Mouse (Mus musculus) limb, embryonic 11.5 days (tissue): Measurements from ENCODE around the gene Spns2. TPM values are rescaled to one million over a fixed set of nuclear protein-coding genes. Genes with fewer than 3 reads are reported as not detected.

ENCODE experiments used
- ATAC-seq: fragments of 200-750 bp; cut with Nextera tagmentation; 2 replicates; pipeline ENCODE4 v1.8.0; 2017; ENCODE audit warnings: low read depth; ENCODE audit not compliant: insufficient number of reproducible peaks, low FRiP score, low TSS enrichment
- DNase-seq: peaks from one replicate; pipeline ENCODE4 v3.0.0-alpha.2; 2015; ENCODE audit warnings: low spot score
- H3K27ac ChIP-seq: fragments of 300-500 bp; sonication (generic); replicated peaks from 2 replicates; pipeline ENCODE4 v1.5.1; 2014; ENCODE audit warnings: low read depth, mild to moderate bottlenecking, low read length
- H3K27me3 ChIP-seq: fragments of 300-500 bp; sonication (generic); 2 replicates; pipeline ENCODE4 v1.6.1; 2014; ENCODE audit warnings: mild to moderate bottlenecking, low read length, mixed read lengths; ENCODE audit not compliant: control insufficient read depth, insufficient read depth
- H3K36me3 ChIP-seq: fragments of 300-500 bp; sonication (generic); 2 replicates; pipeline ENCODE4 v1.6.1; 2014; ENCODE audit warnings: mild to moderate bottlenecking, low read length, moderate library complexity, mixed read lengths; ENCODE audit not compliant: control insufficient read depth, insufficient read depth
- H3K4me1 ChIP-seq: fragments of 300-500 bp; sonication (generic); 2 replicates; pipeline ENCODE4 v1.6.1; 2014; ENCODE audit warnings: low read length, mixed read lengths; ENCODE audit not compliant: control insufficient read depth, insufficient read depth
- H3K4me2 ChIP-seq: fragments of 300-500 bp; sonication (generic); 2 replicates; pipeline ENCODE4 v1.6.1; 2014; ENCODE audit warnings: low read depth, mild to moderate bottlenecking, moderate library complexity; ENCODE audit not compliant: severe bottlenecking
- H3K4me3 ChIP-seq: fragments of 300-500 bp; sonication (generic); 2 replicates; pipeline ENCODE4 v1.5.1; 2014; ENCODE audit warnings: low read depth, low read length
- H3K9ac ChIP-seq: fragments of 300-500 bp; sonication (generic); 2 replicates; pipeline ENCODE4 v1.6.1; 2014; ENCODE audit warnings: mild to moderate bottlenecking, low read length
- H3K9me3 ChIP-seq: fragments of 300-500 bp; sonication (generic); 2 replicates; pipeline ENCODE4 v1.6.1; 2016; ENCODE audit warnings: low read length; ENCODE audit not compliant: control insufficient read depth
- WGBS: fragments of 180-500 bp; shearing (Covaris S2); extraction: QIAGEN DNeasy Blood & Tissue Kit; methylation state at CpG from one replicate; pipeline ENCODE4 v1.1.7; 2014; 5-methylcytosine and 5-hydroxymethylcytosine counted together
- polyA plus RNA-seq: library from polyadenylated mRNA; unstranded; fragments of >200 nt; fragmentation: Nextera tagmentation; extraction: Ambion mirVana; gene quantifications from 2 replicates; pipeline ENCODE4 v1.2.1, GENCODE M21; 2014

The Spns2 gene
- polyA plus RNA-seq, 1 experiment from 2014 or later, result 2.1 TPM

DNA sequence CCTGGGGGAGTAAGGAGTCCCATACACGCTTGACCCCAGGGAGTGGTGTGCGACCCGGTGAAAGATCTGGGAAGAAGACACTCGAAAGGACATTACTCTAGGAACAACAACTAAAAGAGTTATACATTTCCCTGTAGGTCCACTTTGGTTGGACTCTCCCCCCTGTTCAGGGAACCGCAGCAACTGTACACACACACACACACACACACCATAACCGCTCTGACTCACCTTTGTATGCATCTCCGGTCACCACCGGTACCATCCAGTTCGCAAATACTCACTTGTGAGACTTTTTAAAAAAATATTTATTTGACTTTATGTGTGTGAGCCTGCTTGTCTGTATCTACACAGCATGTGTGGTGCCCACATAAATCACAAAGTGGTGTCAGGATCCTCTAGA is 77.8 kb downstream of the Spns2 start:
- no peaks in the 10 kb centered on the region for H3K36me3 ChIP-seq
- H3K4me3 ChIP-seq, result peak overlapping the region; percentile 70
- peaks cover 10% of the 10 kb centered on the region for H3K4me1 ChIP-seq
- ATAC-seq (0 out of 2 replicates have a peak, but pooled peaks have one; percentile 19), DNase-seq (no peak)
- peak overlapping the region; percentile 97 for H3K4me2 ChIP-seq
- no peak overlapping the region for H3K27ac ChIP-seq
- peaks cover 4% of the 10 kb centered on the region; the same call in 1 of the 2 replicates for H3K27me3 ChIP-seq
- WGBS, result 31% methylated on average over 9 of the region's 9 CpGs
- no peak overlapping the region for H3K9ac ChIP-seq
- no peaks in the 10 kb centered on the region for H3K9me3 ChIP-seq

DNA sequence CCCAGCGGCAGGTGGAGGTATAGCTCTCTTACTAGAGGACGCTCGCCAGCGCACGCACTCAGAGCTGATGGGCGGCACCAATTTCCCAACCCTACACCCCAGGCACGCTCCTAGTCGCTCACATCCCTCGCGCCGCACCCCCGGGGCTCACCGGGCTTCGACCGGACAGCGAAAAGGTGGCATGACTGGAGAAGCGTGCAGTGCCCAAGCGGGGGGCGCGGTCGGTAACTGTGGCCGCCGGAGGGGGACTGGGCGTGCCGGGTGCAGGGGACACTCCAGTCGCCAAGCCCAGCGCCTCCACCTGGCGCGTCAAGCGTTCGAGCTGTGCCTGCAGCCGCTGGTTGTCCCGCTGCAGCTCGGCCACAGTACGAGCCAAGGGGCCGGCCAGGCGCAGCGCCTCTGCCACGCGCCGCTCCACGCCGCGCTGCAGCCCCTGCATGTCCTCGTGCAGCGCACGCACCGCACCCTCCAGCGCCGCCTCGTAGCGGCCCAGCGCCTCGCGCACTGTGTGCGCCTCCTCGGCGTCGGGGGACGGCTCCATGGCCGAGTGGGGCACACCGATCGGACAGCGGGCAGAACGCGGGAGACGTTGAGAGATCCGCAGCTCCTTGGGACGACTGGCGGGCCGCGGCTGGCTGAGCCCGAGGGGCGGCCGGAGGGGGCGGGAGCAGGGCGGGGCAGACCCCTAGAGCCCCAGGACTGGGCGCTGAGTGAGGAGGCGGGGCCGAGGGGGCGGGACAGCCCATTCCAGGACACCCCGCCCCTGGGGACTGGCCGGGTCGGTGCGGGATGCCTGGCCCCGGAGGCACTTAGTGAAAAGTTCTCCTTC is 78.4 kb downstream of the Spns2 start, which contains the start of gene Smtnl2:
Gene Smtnl2, minus strand, starts transcription at position 621 of the 829 bp plus-strand sequence.
- peak; percentile 84 for ATAC-seq
- Histone ChIP-seq H3K4me3 (peak within 1 kb of the TSS; percentile 70), H3K36me3 (no peaks in the 10 kb centered on the region), H3K27ac (no peak within 1 kb of the TSS), H3K27me3 (peaks cover 4% of the 10 kb centered on the region; the same call in 1 of the 2 replicates), H3K9me3 (no peaks in the 10 kb centered on the region), H3K9ac (peak within 1 kb of the TSS; percentile 62), H3K4me2 (peak within 1 kb of the TSS; percentile 97), H3K4me1 (peaks cover 7% of the 10 kb centered on the region; the same call in 1 of the 2 replicates)
- WGBS, result under 1% methylated on average over 84 of the region's 86 CpGs
- DNase-seq, result peak; percentile 89

DNA sequence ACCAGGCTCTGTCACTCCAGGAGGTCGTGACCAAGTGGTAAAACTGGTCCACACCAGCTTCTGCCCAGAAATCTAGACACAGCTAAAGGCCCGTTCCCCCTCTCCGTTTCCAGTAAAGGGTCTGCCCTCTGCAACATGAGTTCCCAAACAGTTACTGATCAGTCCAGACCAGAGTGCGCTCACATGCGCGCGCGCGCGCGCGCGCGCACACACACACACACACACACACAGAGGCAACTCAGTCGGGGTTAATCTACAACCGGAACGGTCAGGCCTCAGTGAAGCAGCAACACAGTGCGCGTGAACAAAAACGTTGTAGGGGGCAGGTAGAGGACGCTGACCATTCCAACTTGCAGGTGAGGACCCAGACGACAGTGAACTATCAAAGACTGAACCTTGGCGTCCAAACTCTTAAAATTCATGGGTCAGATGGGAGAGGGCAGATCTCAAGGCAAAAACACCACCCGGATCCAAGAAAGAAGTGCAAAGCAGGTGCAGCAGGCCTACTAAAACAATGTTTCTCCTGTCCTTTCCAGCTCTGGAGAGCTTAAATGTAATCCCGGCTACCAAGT is 79.1 kb downstream of the Spns2 start:
- peaks cover 4% of the 10 kb centered on the region; the same call in 1 of the 2 replicates for H3K27me3 ChIP-seq
- no peak overlapping the region for H3K27ac ChIP-seq
- no peak for ATAC-seq

DNA sequence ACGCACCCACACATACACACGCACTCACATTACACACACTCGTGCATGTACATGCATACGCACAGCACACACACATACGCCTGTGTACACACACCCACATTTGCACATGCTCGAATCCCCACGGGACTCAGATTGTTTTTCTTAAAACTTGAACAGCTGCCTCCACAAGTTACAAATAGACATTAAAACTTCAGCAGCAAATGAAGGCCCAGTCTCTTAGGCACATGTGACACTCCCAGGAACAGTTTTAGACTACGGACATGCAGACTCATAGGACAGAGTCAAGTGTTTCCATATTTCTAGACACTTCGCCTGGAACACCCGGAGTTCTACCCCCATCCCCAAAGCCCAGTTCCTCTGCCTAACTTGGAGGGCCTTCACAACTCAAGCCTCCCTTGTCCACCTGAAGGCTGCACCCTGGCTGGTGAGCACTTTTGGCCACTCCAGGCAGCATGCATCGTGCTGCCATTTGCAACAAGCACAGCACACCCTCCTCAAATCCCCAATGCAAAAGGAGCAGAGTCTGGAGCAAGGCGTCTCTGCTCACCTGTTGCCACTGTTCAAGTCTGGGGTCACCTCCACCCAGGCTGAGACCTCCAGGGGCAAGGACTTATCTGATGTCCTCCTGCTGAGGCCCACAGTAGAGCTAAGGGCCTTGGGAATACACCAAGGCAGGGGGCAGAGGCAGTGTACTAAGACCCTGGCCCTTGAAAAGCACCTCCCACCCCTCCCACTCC is 79.9 kb downstream of the Spns2 start:
- H3K9me3 ChIP-seq, result no peaks in the 10 kb centered on the region
- H3K27me3 ChIP-seq, result peaks cover 4% of the 10 kb centered on the region; the same call in 1 of the 2 replicates
- ATAC-seq (no peak), DNase-seq (no peak)
- no peak overlapping the region for H3K27ac ChIP-seq
- no peak overlapping the region for H3K9ac ChIP-seq
- peak overlapping the region; percentile 17; the same call in 1 of the 2 replicates for H3K4me2 ChIP-seq
- H3K4me1 ChIP-seq, result peaks cover 10% of the 10 kb centered on the region; the same call in 1 of the 2 replicates
- H3K4me3 ChIP-seq, result no peak overlapping the region
- no peaks in the 10 kb centered on the region for H3K36me3 ChIP-seq
- WGBS, result 59% methylated on average over 12 of the region's 12 CpGs

More for the DNA sequence above, 79.1 kb downstream of the Spns2 start:
- Histone ChIP-seq H3K9ac (no peak overlapping the region), H3K9me3 (no peaks in the 10 kb centered on the region), H3K4me1 (peaks cover 10% of the 10 kb centered on the region; the same call in 1 of the 2 replicates), H3K4me2 (peak overlapping the region; percentile 97), H3K36me3 (no peaks in the 10 kb centered on the region), H3K4me3 (peak overlapping the region; percentile 70)
- peak; percentile 37 for DNase-seq
- 2% methylated on average over 25 of the region's 25 CpGs for WGBS

DNA sequence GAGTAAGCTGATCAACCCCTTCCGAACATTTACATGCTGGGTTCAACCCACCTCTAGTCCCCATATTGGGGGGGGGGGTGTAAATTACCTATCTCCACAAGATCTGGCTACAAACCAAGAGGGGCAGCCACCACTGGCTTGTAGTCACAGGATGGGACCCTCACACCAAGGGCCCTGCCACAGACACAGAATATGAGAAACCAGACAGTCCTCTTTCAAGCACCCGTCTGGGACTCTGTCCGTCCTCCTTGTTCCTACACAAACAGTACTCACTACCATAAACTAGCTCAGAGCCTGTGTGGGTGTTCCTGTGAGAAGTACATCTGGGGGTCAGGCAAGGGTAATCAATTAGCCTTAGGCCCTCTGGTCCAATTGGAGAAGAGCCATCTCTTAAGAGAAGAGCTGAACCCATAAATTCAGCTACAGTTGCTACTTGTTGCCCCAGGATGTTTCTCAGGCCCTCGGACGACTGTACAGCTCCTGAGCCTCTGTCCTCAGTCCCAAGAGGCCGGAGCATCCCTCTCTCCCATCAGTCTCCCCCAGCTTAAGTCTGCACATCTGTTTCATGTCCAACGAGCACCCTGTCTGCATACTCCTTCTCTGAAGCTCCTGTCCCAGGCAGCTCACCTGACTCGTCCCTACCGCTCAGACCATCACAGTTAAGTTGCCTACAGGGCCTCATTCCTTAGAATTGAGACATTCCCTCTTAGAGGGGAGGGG is 81.1 kb downstream of the Spns2 start:
- Histone ChIP-seq H3K4me2 (no peak overlapping the region), H3K4me3 (no peak overlapping the region), H3K9me3 (no peaks in the 10 kb centered on the region), H3K36me3 (no peaks in the 10 kb centered on the region), H3K9ac (no peak overlapping the region), H3K27ac (no peak overlapping the region), H3K27me3 (peaks cover 4% of the 10 kb centered on the region; the same call in 1 of the 2 replicates), H3K4me1 (peaks cover 10% of the 10 kb centered on the region; the same call in 1 of the 2 replicates)
- DNase-seq (no peak), ATAC-seq (no peak)
- 23% methylated on average over 9 of the region's 9 CpGs for WGBS

DNA sequence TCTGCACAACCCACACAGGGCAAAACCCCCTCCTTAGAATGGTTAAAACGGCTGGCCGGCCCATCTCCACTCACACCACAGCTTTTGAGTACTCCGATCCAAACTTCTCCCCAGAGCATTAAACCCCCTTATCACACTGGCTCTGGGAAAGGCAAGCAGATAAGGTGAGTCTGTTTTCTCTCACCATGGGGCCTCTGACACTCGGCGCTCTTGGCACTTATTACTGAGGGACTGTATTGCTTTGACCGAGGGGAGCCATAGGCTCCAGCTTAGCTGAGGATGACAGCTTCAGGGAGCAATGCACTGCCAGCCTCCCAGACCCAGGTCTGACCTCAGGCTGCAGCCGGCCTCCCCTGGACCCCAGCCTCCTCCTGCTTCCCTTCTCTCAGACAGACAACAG is 82.1 kb downstream of the Spns2 start:
- Histone ChIP-seq H3K4me1 (peaks cover 10% of the 10 kb centered on the region; the same call in 1 of the 2 replicates), H3K27ac (no peak overlapping the region), H3K27me3 (peaks cover 4% of the 10 kb centered on the region; the same call in 1 of the 2 replicates), H3K4me2 (no peak overlapping the region), H3K9ac (no peak overlapping the region), H3K4me3 (no peak overlapping the region), H3K36me3 (no peaks in the 10 kb centered on the region), H3K9me3 (no peaks in the 10 kb centered on the region)
- WGBS, result 6% methylated on average over 7 of the region's 7 CpGs
- DNase-seq (no peak), ATAC-seq (no peak)

DNA sequence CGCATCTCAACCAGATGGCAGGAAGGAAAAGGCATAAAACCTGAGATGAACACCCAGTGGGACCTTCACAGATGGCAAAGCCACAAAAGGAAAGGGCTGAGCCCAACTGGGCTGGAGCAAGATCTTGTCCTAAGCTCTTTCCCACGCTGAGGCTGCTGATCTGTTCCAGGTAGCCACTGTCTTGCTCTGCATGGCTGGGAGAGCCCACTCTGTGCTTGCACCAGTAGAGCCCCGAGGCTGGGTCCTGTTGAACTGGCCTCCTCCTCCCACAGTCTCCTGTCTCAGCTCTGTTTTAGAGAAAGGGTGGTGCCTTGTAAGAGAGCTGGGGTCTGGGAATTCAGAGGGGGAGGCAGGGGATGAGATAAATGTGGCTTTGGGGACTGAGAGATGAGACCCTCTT is 82.6 kb downstream of the Spns2 start:
- Histone ChIP-seq H3K27me3 (peaks cover 4% of the 10 kb centered on the region; the same call in 1 of the 2 replicates), H3K9me3 (no peaks in the 10 kb centered on the region), H3K4me3 (no peak overlapping the region), H3K4me2 (no peak overlapping the region), H3K27ac (no peak overlapping the region), H3K9ac (no peak overlapping the region), H3K4me1 (peaks cover 10% of the 10 kb centered on the region; the same call in 1 of the 2 replicates), H3K36me3 (no peaks in the 10 kb centered on the region)
- no peak for DNase-seq
- ATAC-seq, result no peak
- whole genome bisulfite sequencing, result 12% methylated on average over 3 of the region's 3 CpGs
